Mouse (Mus musculus): Measurements from ENCODE around the gene Hnrnph2. TPM values are rescaled to one million over a fixed set of nuclear protein-coding genes. Genes with fewer than 3 reads are reported as not detected.

Gene Hnrnph2
- polyA plus RNA-seq, 1 experiment: 117 TPM

- no peaks in the 10 kb centered on the region; the same call in 1 of the 2 replicates for H3K4me1 ChIP-seq (ENCODE audit: control insufficient read depth, insufficient read depth, low read length)
- TF ChIP-seq POLR2A (IDR thresholded peaks at IDR 0.05; ENCODE audit: low read depth, low read length): 0 out of 2 replicates have a peak, but pooled peaks have one; percentile 23
- no peak for TF ChIP-seq CTCF (IDR thresholded peaks at IDR 0.05; ENCODE audit: borderline replicate concordance, insufficient read depth, low read length)
- 0 out of 2 replicates have a peak overlapping the region, but pooled peaks have one; percentile 0 for H3K4me3 ChIP-seq (ENCODE audit: insufficient read depth, low read length)
Measured at GRCm38 (mm10) chrX:134612285-134612959, 11.4 kb downstream of the Hnrnph2 start.

DNA sequence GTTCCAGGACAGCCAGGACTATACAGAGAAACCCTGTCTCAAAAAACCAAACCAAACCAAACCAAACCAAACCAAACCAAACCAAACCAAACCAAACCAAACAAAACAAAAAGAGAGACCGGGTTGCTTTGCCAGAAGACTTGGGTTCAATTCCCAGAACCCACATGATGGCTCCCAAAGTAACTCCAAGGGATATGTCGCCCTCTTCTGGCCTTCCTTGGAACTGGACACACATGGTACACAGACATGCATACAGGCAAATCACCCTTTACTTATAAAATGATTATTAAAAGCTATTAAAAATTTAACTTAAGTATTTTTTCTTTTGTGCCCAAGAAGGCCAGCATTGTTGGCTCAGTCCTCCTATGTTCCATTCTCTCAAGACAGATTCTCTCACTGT lies 13.3 kb downstream of the Hnrnph2 start:
- no peak overlapping the region for H3K27ac ChIP-seq (ENCODE audit: insufficient read depth, low read length)
- no peaks in the 10 kb centered on the region; the same call in 1 of the 2 replicates for H3K4me1 ChIP-seq (ENCODE audit: control insufficient read depth, insufficient read depth, low read length)
- H3K4me3 ChIP-seq (ENCODE audit: insufficient read depth, low read length): no peak overlapping the region
- TF ChIP-seq POLR2A (IDR thresholded peaks at IDR 0.05; ENCODE audit: low read depth, low read length) (no peak), CTCF (IDR thresholded peaks at IDR 0.05; ENCODE audit: borderline replicate concordance, insufficient read depth, low read length) (no peak)

More at GRCm38 (mm10) chrX:134612285-134612959, 11.4 kb downstream of the Hnrnph2 start:
- peak overlapping the region; percentile 79 for H3K27ac ChIP-seq (ENCODE audit: insufficient read depth, low read length)

- H3K4me1 ChIP-seq (ENCODE audit: control insufficient read depth, insufficient read depth, low read length): no peaks in the 10 kb centered on the region
- H3K27ac ChIP-seq (ENCODE audit: insufficient read depth, low read length): no peak overlapping the region
- no peak overlapping the region for H3K4me3 ChIP-seq (ENCODE audit: insufficient read depth, low read length)
- TF ChIP-seq CTCF (IDR thresholded peaks at IDR 0.05; ENCODE audit: borderline replicate concordance, insufficient read depth, low read length) (no peak), POLR2A (IDR thresholded peaks at IDR 0.05; ENCODE audit: low read depth, low read length) (no peak)
Measured at GRCm38 (mm10) chrX:134619695-134620094, 18.7 kb downstream of the Hnrnph2 start.

DNA sequence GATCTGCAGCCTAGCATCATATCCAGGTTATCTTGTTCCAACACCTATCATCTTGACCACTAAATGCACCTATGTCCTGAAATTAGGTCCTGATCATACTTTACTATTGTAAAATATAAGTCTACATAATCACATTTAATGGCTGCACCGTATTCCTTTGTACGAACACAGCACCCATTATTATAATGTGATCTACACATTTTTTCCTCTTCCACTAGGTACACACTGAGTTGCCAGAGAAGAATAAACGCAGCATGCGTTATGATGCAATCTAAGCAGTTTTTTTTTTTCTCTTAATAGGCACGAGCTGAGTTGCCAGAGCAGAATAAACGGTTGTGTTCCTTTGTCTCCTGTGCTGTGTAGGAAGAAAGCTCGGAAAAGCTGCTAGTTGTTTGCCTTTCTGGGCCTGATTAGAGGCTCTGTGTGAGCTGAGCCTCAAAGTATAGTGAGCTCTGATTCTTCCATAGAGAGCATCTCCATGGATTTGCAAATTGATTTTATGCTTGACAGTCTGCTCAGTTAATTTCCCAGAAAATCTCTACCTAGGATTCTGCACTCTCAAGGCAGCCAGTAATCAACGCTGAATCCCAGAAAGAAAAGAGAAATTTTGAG lies 19.4 kb downstream of the Hnrnph2 start:
- no peak overlapping the region for H3K27ac ChIP-seq (ENCODE audit: insufficient read depth, low read length)
- H3K4me3 ChIP-seq (ENCODE audit: insufficient read depth, low read length): no peak overlapping the region
- no peaks in the 10 kb centered on the region for H3K4me1 ChIP-seq (ENCODE audit: control insufficient read depth, insufficient read depth, low read length)
- TF ChIP-seq CTCF (IDR thresholded peaks at IDR 0.05; ENCODE audit: borderline replicate concordance, insufficient read depth, low read length) (no peak), POLR2A (IDR thresholded peaks at IDR 0.05; ENCODE audit: low read depth, low read length) (no peak)

- no peaks in the 10 kb centered on the region for H3K4me1 ChIP-seq (ENCODE audit: control insufficient read depth, insufficient read depth, low read length)
- TF ChIP-seq CTCF (IDR thresholded peaks at IDR 0.05; ENCODE audit: borderline replicate concordance, insufficient read depth, low read length): no peak
- no peak for TF ChIP-seq POLR2A (IDR thresholded peaks at IDR 0.05; ENCODE audit: low read depth, low read length)
- no peak overlapping the region for H3K4me3 ChIP-seq (ENCODE audit: insufficient read depth, low read length)
- no peak overlapping the region for H3K27ac ChIP-seq (ENCODE audit: insufficient read depth, low read length)
Measured at GRCm38 (mm10) chrX:134621685-134622084, 20.7 kb downstream of the Hnrnph2 start.

- Histone ChIP-seq H3K27ac (ENCODE audit: insufficient read depth, low read length) (no peak overlapping the region), H3K4me1 (ENCODE audit: control insufficient read depth, insufficient read depth, low read length) (no peaks in the 10 kb centered on the region), H3K4me3 (ENCODE audit: insufficient read depth, low read length) (no peak overlapping the region)
- TF ChIP-seq CTCF (IDR thresholded peaks at IDR 0.05; ENCODE audit: borderline replicate concordance, insufficient read depth, low read length) (no peak), POLR2A (IDR thresholded peaks at IDR 0.05; ENCODE audit: low read depth, low read length) (no peak)
Measured at GRCm38 (mm10) chrX:134623350-134623749, 22.4 kb downstream of the Hnrnph2 start.

- TF ChIP-seq POLR2A (IDR thresholded peaks at IDR 0.05; ENCODE audit: low read depth, low read length): no peak
- H3K4me3 ChIP-seq (ENCODE audit: insufficient read depth, low read length): no peak overlapping the region
Measured at GRCm38 (mm10) chrX:134628200-134628599, 27.2 kb downstream of the Hnrnph2 start.

DNA sequence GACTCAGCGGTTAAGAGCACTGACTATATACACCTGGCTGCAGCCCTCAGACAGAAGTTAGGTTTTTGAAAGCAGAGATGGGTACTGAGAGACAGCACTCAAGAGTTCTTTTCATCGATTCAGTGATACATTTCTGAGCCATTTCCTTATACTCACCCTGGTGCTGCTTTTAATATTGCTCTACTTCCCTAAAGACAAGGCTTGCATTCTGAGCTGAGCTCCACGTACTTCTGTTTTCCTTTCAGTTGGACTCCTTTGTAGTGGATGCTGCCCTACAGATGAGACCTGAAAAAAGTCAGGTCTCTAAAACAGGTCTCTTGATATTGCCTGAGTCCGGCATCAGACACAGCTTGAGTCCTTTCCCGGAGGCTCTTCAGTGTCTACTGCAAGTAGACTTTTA lies 31.7 kb downstream of the Hnrnph2 start:
- H3K4me3 ChIP-seq (ENCODE audit: insufficient read depth, low read length): no peak overlapping the region
- H3K4me1 ChIP-seq (ENCODE audit: control insufficient read depth, insufficient read depth, low read length): no peaks in the 10 kb centered on the region
- H3K27ac ChIP-seq (ENCODE audit: insufficient read depth, low read length): no peak overlapping the region
- TF ChIP-seq POLR2A (IDR thresholded peaks at IDR 0.05; ENCODE audit: low read depth, low read length) (no peak), CTCF (IDR thresholded peaks at IDR 0.05; ENCODE audit: borderline replicate concordance, insufficient read depth, low read length) (no peak)

More at GRCm38 (mm10) chrX:134628200-134628599, 27.2 kb downstream of the Hnrnph2 start:
- Histone ChIP-seq H3K4me1 (ENCODE audit: control insufficient read depth, insufficient read depth, low read length) (no peaks in the 10 kb centered on the region), H3K27ac (ENCODE audit: insufficient read depth, low read length) (no peak overlapping the region)

GRCm38 (mm10) chrX:134635111-134635510 lies 34.1 kb downstream of the Hnrnph2 start:
- no peak for TF ChIP-seq POLR2A (IDR thresholded peaks at IDR 0.05; ENCODE audit: low read depth, low read length)
- no peak for TF ChIP-seq CTCF (IDR thresholded peaks at IDR 0.05; ENCODE audit: borderline replicate concordance, insufficient read depth, low read length)
- no peaks in the 10 kb centered on the region for H3K4me1 ChIP-seq (ENCODE audit: control insufficient read depth, insufficient read depth, low read length)
- no peak overlapping the region for H3K4me3 ChIP-seq (ENCODE audit: insufficient read depth, low read length)
- H3K27ac ChIP-seq (ENCODE audit: insufficient read depth, low read length): no peak overlapping the region

DNA sequence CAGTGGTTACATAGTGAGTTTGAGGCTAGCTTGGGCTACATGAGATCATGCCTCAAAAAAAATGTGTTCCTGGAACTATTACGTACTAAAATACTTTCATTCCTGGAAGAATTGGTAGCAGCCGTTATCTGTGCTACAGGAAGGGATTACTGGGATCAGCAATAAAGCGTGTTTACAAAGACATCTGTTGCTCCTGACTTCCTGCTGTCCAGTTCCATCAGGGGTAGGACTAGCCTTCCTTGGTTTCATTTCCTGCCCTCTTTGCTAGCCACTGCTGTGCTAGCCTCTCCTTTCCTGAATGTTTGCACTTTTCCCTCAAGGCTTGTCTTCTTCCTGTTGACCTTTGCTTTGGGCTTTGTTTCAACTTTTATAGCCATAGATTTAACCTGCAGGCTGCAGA lies 34.9 kb downstream of the Hnrnph2 start:
- Histone ChIP-seq H3K4me1 (ENCODE audit: control insufficient read depth, insufficient read depth, low read length) (no peaks in the 10 kb centered on the region), H3K4me3 (ENCODE audit: insufficient read depth, low read length) (no peak overlapping the region), H3K27ac (ENCODE audit: insufficient read depth, low read length) (no peak overlapping the region)
- TF ChIP-seq CTCF (IDR thresholded peaks at IDR 0.05; ENCODE audit: borderline replicate concordance, insufficient read depth, low read length) (no peak), POLR2A (IDR thresholded peaks at IDR 0.05; ENCODE audit: low read depth, low read length) (no peak)
